Mouse (Mus musculus) fibroblast of lung, adult 2 months (primary cell): ENCODE results near the gene Dkc1.

Source experiments
- DNase-seq: peaks from one replicate; pipeline ENCODE4 v3.0.0-alpha.2; 2011; ENCODE audit warnings: low read depth

The Dkc1 gene

GRCm38 (mm10) chrX:75095369-75096162 lies at the start of gene Dkc1:
Gene Dkc1, plus strand, starts transcription at chrX:75095854.
- DNase-seq: peak; percentile 85

- DNase-seq: no peak
Observed at GRCm38 (mm10) chrX:75045931-75046330, 49.7 kb upstream of the Dkc1 start.

- peak; percentile 18 for DNase-seq
Observed at GRCm38 (mm10) chrX:75046921-75047635, 48.6 kb upstream of the Dkc1 start.

DNA sequence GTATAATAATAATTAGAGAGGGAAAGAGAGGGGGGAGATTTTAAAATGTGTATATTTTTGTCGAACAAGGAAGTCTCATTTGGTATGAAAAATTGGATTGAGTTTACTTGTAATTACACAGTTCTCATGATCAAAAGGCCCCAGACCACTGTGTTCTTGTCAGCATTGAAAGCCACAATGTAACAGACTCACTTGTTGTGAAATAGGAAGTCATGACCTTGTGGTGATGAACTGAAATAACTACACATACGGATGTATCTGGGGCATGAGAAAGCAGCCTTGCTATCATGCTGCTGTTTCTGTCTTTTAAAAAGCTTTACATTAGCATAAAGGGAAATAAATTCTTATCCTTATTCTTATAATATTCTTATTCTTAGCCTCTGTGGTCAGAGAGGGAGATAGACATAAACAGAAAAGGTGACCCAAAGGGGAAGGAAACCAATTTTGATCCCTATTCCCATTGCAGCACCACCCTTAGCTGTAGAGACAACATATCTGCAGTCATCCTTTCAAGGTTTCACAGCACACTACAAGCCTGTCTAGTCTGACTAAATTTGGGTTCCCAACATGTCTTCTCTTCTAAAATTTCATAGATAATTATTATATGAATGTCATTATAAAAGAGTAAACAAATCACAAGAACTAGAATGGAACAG lies 39.4 kb upstream of the Dkc1 start:
- DNase-seq: no peak

DNA sequence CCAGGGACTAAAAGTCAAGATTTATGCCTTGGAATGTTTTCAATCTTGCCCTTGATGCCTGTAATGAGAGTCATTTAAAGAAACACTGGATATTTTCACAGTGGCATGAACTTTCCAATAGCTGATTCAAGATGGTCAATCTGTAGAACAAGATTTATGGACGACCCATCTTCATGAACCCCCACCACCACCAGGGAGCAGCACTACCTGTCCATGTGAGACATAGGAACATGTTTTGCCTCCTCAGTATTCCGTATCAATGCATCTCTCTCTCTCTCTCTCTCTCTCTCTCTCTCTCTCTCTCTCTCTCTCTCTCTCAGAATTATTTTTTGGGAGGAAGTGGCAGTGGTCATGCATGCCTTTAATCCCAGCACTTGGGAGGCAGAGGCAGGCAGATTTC lies 13.3 kb upstream of the Dkc1 start:
- no peak for DNase-seq

- DNase-seq: no peak
Observed at GRCm38 (mm10) chrX:75083982-75084773, 11.5 kb upstream of the Dkc1 start.

- no peak for DNase-seq
Observed at GRCm38 (mm10) chrX:75084774-75085508, 10.7 kb upstream of the Dkc1 start, which contains the start of gene Gab3. Gene Gab3, minus strand, starts transcription at chrX:75085458.

- no peak for DNase-seq
Observed at GRCm38 (mm10) chrX:75085654-75086053, 10.0 kb upstream of the Dkc1 start.

DNA sequence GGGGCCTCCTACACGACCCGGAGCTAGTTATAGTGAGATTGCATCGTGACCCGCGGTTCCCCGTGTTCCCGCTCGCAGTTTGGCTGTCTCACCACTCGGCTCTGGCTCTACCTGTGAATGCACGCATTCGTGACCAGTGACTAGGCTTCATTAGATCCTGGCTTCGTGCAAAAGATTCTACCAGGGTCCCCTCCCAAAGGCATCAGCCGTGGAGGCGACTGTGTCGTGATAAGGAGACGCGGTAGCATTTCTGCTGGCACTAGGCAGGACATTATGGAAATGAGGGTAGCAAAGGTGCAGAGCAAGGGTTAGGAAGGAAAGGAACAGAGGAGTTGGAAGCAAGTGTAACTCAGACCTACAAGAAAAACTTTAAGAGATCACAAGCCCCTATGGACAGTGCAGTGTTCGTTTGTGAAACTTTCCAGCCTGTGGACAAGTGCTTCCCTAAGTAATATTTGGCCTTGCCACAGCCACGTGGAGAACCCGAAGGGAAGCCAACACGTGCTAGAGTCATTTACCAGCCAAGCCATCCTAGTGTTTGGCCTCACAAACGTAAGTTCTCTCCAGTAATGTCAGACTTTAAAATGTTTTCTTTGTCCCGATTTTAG lies 613 bp downstream of the Dkc1 start:
- DNase-seq: no peak

- DNase-seq: no peak
Observed at GRCm38 (mm10) chrX:75098799-75099198, 3.1 kb downstream of the Dkc1 start.

- no peak for DNase-seq
Observed at GRCm38 (mm10) chrX:75102293-75102692, 6.6 kb downstream of the Dkc1 start.

DNA sequence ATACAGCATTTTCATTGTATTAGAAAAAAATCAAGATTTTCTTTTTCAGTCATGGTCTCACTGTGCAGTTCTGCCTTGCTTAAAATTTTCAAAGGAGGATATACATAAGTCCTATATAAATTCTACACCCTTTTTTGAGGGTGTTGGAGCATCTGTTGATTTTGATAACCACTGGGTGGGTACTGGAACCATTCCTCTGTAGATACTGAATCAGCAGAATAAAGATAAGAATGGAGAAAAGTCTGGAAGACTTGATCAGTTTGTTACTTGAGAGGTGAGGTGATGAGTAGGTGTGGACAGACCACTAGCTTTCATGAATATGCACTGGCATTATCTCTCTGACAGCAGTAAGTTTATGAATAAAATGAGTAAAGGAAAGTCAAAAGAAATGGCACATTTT lies 19.9 kb downstream of the Dkc1 start:
- DNase-seq: no peak

- no peak for DNase-seq
Observed at GRCm38 (mm10) chrX:75125606-75126005, 30.0 kb downstream of the Dkc1 start.

GRCm38 (mm10) chrX:75126893-75127292 lies 31.2 kb downstream of the Dkc1 start:
- no peak for DNase-seq

GRCm38 (mm10) chrX:75128333-75128980 lies 32.8 kb downstream of the Dkc1 start:
- DNase-seq: no peak

GRCm38 (mm10) chrX:75129474-75129873 lies 33.8 kb downstream of the Dkc1 start:
- DNase-seq: no peak

DNA sequence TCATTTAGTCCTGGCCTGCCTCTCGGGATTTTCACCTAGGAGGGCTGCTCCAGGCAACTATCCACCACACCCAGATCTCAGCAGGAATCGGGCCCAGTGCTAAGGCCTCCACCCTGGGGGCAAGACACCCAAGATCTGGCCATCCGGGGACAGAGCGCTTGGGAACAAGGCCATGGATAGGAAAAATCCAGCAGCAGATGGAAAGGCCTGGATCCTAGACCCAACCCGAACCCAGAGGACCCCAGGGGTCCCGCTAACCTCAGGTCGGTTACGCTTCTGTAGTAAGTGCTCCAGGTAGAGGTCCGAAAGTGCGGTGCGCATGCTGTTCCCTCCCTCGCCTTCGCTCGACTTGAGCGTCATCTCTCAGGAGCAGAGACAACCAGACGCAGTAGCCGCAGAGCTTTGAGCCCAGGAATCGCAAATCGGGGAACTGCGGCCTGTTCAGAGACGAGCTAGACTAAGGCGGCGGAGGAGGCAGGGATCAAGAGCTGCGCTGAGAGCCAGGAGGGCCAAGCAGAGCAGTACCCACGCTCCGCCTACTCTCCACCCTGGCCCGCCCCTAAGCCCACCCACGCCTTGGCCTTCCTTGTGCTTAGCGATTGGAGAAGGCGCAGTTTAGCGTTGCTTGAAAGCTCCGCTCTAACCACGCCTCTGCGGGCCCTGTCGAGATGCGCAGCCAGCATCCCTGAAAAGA lies 35.0 kb downstream of the Dkc1 start, which contains the start of gene Mpp1:
Mpp1 (minus strand) TSS at position 550 of the 694 bp plus-strand sequence.
- DNase-seq: peak; percentile 64

DNA sequence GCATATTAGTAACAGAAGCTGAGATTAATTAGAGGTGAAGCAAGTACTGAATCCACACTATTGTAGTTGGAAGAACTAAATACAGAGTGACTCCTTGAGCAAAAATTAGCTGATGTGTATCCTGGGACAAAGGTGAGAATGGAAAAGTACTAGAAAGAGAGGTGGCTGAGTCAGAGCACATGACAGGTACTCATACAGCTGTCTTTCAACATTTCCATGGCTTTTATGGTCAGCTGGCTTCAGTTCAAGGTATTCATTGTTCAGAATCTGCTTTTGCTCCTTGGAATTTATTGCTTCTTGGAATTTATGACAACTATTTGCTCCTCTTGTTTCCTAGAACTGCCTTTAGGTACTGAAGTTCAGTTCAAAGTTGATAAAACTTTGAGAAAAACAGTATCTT lies 41.3 kb downstream of the Dkc1 start:
- no peak for DNase-seq

DNA sequence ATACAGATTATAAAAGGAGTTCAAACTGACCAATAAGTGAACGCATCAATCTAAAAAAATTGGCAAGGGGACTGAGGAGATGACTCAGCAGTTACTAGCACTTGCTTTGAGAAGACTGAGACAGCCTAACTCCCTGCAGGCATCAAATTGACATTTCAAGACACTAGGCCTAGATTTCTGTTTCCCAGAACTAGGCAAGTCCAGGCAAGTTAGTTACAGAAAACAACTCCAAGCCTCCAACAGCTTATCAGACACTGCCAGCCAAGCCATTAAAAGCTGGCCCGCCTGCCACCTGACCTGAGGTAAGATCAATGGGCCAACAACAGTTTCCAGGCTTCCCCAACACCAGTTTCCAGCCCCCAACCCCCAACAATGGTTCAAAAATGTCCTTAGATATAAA lies 42.1 kb downstream of the Dkc1 start:
- DNase-seq: peak; percentile 40

DNA sequence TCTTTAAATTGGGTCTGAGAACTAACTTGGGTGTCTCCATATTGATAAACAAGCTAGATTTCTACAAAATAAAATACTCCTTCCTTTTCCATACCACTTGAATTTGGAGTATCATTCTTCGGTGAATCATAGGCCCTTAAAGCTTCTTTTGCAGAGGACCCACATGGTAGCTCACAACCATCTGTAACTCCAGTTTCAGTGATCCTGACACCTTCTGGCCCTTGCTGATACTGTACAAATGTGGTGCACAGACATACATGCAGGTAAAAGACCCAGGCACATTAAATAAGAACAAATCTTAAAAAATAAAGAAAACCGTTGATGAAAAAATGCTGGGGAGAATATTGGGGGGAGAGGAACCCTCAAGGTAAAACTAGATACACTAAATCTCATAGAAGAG lies 42.5 kb downstream of the Dkc1 start:
- no peak for DNase-seq
